Mouse (Mus musculus) cerebellum, adult 11-12 months (tissue): ENCODE measurements around the gene Hpgd.
"Not testable (repeated sequence)": the region's sequence is repeated elsewhere in the genome, so short reads cannot be mapped to it uniquely, and the experiment has no call there.

Experiments
- DNase-seq: peaks from one replicate; pipeline ENCODE4 v3.0.0; 2022

The Hpgd gene

GRCm38 (mm10) chr8:56294373-56294877 lies at the start of gene Hpgd:
Gene Hpgd (plus strand): TSS chr8:56294585.
- DNase-seq: no peak

GRCm38 (mm10) chr8:56251728-56252127 lies 42.7 kb upstream of the Hpgd start:
- DNase-seq: not testable (repeated sequence)

GRCm38 (mm10) chr8:56252314-56252713 lies 42.1 kb upstream of the Hpgd start:
- DNase-seq: no peak

GRCm38 (mm10) chr8:56261190-56261589 lies 33.2 kb upstream of the Hpgd start:
- no peak for DNase-seq

DNA sequence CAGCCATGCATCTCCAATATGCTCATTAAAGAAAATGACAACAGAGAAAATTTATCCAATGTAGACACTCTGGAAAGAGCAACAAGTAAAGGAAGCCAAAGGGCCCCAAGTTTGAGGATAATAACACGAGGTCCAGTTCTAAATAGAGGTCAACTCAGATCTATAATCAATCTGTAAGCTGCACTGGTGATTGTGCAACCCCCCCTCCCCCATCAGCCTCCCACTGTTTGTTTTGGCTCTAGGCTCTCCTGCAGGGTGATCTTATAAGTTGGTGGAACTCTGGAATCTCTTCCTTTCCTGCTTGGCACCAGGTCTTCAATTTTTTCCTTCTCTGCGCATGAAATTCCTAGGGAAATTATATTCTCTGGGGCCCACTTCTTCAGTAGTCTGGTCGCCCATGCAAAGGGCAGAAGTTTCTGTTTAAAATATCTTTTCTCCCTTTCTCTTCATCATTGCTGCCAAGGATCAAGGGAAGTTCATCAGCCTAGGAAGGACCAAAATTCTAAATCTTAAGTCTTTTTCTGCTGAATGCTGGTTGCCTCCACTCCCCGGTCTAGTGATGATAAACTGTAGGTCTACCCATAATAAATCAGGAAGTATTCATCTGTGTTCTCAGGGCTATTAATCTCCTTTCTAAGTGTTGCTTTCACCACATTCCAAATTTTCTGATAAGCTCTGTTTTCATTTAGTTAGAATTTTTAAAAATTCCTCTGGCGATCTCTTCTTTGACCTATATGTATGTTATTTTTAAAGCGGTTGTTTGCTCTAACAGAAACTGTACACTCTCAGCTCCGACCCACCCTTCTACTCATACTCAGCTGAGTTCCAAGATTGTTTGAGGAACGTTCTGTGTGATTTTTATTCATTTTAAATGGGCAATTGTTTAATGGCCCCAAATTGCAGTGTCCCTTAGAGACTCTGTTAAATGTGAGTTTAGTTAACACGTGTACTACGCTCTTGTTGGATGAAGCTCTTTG lies 24.4 kb upstream of the Hpgd start:
- no peak for DNase-seq

GRCm38 (mm10) chr8:56272934-56273333 lies 21.5 kb upstream of the Hpgd start:
- DNase-seq: no peak

DNA sequence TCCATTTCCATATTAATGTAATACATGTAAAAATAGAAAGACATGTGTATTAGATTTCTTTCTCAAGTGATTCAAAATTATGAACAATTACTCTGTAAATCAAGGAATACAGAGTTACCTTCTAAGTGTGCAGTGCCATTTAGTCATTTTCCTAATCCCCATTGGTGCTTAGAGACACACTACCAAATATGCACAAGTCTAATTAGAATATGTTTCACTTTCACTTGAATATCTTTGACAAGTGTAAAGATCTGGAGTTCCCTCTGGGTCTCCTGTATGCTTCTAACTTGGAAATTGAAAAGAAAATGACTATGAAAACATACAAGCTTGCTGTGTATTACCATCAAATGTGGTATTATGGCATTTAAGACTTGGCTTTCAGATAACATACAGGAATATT lies 19.1 kb upstream of the Hpgd start:
- DNase-seq: no peak

DNA sequence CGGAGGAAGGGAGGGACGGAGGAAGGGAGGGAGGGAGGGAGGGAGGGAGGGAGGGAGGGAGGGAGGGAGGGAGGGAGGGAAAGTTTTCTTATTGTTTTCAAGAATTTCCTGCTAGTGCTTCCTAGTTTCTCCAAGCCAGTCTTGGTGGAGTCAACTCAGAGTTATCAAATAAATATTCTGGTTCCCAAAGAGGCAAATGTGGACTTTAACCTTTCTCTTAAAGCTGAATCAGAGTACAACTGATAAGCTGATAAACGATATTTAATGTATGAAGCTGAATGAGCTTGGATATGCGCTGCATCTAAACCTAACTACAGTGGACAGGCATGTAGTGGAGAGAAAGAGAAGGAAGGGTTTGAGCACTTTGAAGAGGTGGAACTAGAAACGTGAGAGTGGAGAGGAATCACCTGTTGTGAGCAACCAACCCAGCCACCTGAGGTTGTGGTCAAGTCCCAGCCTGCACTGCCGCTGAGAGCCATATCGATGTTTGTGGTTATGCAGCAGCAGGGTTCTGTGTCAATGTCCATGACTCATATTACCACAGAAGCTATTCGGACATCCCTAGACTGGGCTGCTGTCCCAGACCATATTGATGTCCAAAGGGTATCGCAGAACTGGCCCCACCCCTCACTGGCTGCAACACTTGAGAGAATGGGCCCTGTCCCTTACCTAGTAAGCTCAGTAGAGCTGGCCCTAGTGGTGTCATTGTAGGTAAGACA lies 16.4 kb upstream of the Hpgd start:
- no peak for DNase-seq

GRCm38 (mm10) chr8:56278545-56279063 lies 15.8 kb upstream of the Hpgd start:
- no peak for DNase-seq

DNA sequence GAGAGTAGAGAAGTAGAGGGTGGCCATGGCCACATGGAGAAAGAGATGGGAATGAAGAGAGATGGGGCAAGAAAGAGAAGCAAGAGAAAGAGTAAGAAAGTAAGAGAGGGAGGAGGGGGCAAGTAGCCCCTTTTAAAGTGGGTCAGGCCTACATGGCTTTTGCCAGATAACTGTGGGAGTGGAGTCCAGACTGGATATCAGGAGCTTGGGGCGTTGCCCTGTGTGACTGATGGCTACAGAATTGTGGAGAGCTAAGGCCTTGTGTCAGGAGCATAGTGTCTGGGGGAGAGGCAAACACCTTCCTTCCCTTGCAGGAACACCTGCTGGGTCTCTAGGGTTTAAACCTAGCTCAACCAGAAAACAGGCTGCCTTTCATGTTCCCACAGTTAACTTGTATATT lies 10.4 kb upstream of the Hpgd start:
- DNase-seq: no peak

GRCm38 (mm10) chr8:56284957-56285356 lies 9.4 kb upstream of the Hpgd start:
- no peak for DNase-seq

- DNase-seq: no peak
These were observed 7.7 kb upstream of the Hpgd start for GRCm38 (mm10) chr8:56286717-56287116.

- no peak for DNase-seq
These were observed 6.9 kb upstream of the Hpgd start for GRCm38 (mm10) chr8:56287370-56288072.

- DNase-seq: no peak
These were observed 2.1 kb upstream of the Hpgd start for GRCm38 (mm10) chr8:56292318-56292717.

- DNase-seq: no peak
These were observed 905 bp upstream of the Hpgd start for GRCm38 (mm10) chr8:56293480-56293879.

DNA sequence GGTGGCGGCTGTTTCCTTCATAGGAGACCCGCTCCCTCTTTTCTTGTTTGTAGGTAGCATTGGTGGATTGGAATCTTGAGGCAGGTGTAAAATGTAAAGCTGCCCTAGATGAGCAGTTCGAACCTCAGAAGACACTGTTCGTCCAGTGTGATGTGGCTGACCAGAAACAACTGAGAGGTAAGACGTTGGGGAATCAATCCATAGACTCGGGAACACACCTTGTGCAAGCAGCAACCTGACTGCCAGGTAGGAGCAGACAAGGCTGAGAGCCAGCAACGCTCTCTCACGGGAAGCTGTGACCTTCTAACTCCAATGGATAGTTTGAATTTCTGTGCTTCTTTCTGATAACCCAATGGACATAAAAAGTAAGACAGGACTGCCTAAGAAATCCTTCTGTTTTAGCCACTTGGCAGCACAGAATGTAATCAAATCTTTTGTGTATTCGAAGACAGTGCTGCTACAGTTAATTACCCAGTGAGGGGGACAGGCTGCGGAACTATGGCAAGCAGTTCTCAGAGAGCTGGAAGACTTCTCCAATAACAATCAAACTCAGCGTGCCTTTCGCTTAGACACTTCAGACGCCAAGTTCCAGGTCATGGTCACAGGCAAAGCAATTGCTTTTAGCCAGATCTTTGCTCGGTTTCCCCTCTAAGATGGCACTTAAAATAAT lies 636 bp downstream of the Hpgd start:
- DNase-seq: no peak

DNA sequence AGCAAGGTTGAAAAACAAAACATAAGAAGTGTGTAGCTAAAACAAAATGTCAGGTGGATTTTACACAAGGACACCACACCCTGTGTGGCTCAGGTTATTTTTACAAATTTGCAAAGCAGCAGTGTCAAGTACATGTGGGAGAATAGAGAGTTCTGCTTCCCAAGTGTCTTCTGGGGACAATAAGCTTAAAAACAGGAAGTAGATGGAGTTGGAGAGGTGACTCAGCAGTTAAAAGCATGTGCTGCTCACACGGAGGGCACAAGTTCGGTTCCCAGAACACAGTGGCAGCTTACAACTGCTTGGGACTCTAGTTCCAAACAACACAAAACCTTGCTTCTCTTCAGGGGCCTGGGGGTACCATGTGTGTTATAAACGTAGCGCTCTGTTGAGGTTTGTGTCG lies 5.0 kb downstream of the Hpgd start:
- no peak for DNase-seq

GRCm38 (mm10) chr8:56301303-56301702 lies 6.9 kb downstream of the Hpgd start:
- not testable (repeated sequence) for DNase-seq

- DNase-seq: no peak
These were observed 10.2 kb downstream of the Hpgd start for GRCm38 (mm10) chr8:56304595-56304994.

DNA sequence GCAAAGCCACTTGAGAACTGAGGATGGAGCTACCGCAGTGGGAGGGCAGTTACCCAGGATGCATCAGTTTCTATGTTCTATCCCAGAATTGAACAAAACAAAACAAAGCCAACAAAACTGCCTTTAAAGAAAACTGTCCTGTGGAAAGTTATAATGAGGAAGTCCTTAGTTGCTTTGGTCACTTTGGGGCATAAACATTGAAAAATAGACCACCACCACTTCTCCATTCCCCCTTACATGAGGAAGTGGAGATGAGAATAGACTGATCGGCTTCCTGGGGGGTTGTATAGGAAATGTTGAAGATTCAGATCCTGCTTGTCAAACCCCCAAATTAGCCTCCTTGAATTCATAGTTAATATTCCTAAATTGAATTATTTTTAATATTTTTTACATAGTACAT lies 19.2 kb downstream of the Hpgd start:
- DNase-seq: no peak

GRCm38 (mm10) chr8:56315189-56315588 lies 20.8 kb downstream of the Hpgd start:
- DNase-seq: no peak

DNA sequence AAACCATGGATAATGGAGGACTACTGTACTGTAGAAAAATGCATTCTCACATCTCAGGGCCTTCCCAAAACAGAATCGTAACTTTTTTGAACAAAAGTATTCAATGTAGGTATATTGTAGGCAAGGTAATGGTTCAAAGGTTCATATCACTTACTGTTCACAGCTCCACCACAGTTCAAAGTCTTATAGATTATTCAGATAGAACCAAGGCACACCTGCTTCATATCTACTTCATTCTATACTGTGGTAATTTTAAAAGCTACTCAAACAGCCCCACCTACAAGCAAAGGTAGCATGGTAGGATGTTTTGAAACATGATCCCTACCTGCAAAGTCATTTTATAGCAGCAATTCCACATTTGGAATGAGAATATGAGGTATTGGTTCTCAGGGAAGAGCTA lies 28.9 kb downstream of the Hpgd start:
- no peak for DNase-seq
